Mouse (Mus musculus) hindbrain, embryonic 10.5 days (tissue): ENCODE results near the gene Glycam1. TPM values are rescaled to one million over a fixed set of nuclear protein-coding genes. Genes with fewer than 3 reads are reported as not detected.

Source experiments
- DNase-seq: peaks from one replicate; pipeline ENCODE4 v3.0.0-alpha.2; 2017; ENCODE audit warnings: low spot score
- H3K27ac ChIP-seq: fragments of 300-500 bp; sonication (generic); 2 replicates; pipeline ENCODE4 v1.5.1; 2016; ENCODE audit warnings: mild to moderate bottlenecking, moderate library complexity
- H3K27me3 ChIP-seq: fragments of 300-500 bp; sonication (generic); 2 replicates; pipeline ENCODE4 v1.6.1; 2016; ENCODE audit warnings: mild to moderate bottlenecking; ENCODE audit not compliant: poor library complexity, insufficient read depth, severe bottlenecking
- H3K36me3 ChIP-seq: fragments of 300-500 bp; sonication (generic); 2 replicates; pipeline ENCODE4 v1.6.1; 2016; ENCODE audit warnings: mild to moderate bottlenecking, moderate library complexity
- H3K4me1 ChIP-seq: fragments of 300-500 bp; sonication (generic); replicated peaks from 2 replicates; pipeline ENCODE4 v1.6.1; 2016; ENCODE audit warnings: mild to moderate bottlenecking
- H3K4me3 ChIP-seq: fragments of 300-500 bp; sonication (generic); 2 replicates; pipeline ENCODE4 v1.5.1; 2016; ENCODE audit warnings: mild to moderate bottlenecking, moderate library complexity
- H3K9me3 ChIP-seq: fragments of 300-500 bp; sonication (generic); 2 replicates; pipeline ENCODE4 v1.6.1; 2016; ENCODE audit warnings: mild to moderate bottlenecking, moderate library complexity
- WGBS: fragments of 180-500 bp; shearing (Covaris S2); methylation state at CpG from one replicate; pipeline ENCODE4 v1.1.7; 2016; 5-methylcytosine and 5-hydroxymethylcytosine counted together
- polyA plus RNA-seq: library from polyadenylated mRNA; unstranded; fragments of >200 nt; fragmentation: Nextera tagmentation; extraction: Ambion mirVana; gene quantifications from 2 replicates; pipeline ENCODE4 v1.2.1, GENCODE M21; 2016

Glycam1 gene
- polyA plus RNA-seq, 1 experiment from 2014 or later, result not detected

DNA sequence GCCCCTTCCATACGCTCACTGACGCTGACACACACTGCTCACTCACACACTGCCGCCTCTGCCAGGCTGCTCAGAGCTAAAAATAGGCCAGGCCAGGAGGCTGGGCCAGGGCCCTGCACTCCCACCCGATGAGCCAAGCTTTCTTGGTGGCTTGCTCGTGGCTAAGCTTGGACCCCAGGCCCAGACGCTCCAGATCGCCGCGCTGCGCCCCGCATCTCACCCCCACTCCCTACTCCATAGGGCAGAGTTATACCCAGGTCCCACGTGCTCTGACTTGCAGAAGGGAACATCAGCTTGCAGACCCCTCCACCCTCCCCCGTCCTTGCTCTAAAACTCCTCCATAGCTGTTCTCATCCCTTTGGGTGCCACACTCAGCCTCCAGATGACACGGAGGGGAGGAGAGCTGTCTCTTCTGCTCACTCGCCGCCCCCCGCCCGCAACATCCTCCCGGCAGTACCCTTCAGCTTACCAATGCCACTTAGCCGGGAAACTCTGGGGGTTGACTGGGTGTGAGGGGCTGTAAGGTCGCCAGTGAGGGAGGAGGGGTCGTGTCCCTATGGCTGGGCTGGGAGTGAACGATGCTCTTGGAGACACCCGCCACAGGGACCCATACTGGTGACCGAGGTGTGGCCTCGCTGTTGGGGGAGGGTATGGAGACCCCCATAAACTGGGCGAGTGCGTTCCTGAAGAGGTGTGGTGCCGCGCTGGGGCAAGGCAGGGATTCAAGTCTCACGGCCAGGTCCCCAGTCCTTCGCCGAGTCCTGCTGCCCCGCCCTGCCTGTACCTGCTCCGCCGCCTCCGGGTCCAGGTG is 27.7 kb downstream of the Glycam1 start:
- Histone ChIP-seq H3K27me3 (peaks cover 50% of the 10 kb centered on the region), H3K4me1 (peaks cover 48% of the 10 kb centered on the region), H3K36me3 (0 out of 2 replicates have a peak, but pooled peaks cover 1% of the 10 kb centered on the region), H3K9me3 (no peaks in the 10 kb centered on the region), H3K4me3 (peak overlapping the region; percentile 75), H3K27ac (peak overlapping the region; percentile 88)
- under 1% methylated on average over 37 of the region's 37 CpGs for WGBS
- DNase-seq, result peak; percentile 35

- H3K27me3 ChIP-seq, result peaks cover 50% of the 10 kb centered on the region
- no peak overlapping the region; the same call in 1 of the 2 replicates for H3K27ac ChIP-seq
- H3K9me3 ChIP-seq, result no peaks in the 10 kb centered on the region
- 38% methylated on average over 2 of the region's 2 CpGs for WGBS
- peak overlapping the region; percentile 75 for H3K4me3 ChIP-seq
- peak; percentile 3 for DNase-seq
- peaks cover 7% of the 10 kb centered on the region; the same call in 1 of the 2 replicates for H3K36me3 ChIP-seq
- peaks cover 48% of the 10 kb centered on the region for H3K4me1 ChIP-seq
Observed at GRCm38 (mm10) chr15:103536456-103536855, 28.4 kb downstream of the Glycam1 start.

DNA sequence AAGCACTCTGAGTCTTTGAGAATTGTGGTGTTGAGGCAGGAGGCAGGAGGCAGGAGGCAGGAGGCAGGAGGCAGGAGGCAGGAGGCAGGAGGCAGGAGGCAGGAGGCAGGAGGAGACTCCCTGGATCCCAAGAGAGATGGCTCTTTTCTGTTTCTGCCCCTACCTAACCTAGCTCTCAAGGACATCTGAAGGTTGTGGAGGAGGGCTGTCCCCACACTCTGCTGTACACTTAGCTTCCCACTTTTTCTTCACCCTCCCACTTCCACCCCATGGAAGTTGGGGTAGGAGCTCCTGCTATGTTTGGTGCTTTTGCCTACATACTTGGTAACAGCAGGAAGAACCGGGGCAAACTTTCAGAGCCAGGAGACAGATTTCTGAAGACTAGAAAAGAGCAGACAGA is 29.1 kb downstream of the Glycam1 start:
- Histone ChIP-seq H3K36me3 (peaks cover 7% of the 10 kb centered on the region; the same call in 1 of the 2 replicates), H3K4me3 (no peak overlapping the region), H3K27me3 (peaks cover 49% of the 10 kb centered on the region), H3K27ac (no peak overlapping the region), H3K9me3 (no peaks in the 10 kb centered on the region), H3K4me1 (peaks cover 48% of the 10 kb centered on the region)
- 64% methylated on average over 1 of the region's 1 CpGs for WGBS
- DNase-seq, result peak; percentile 0

DNA sequence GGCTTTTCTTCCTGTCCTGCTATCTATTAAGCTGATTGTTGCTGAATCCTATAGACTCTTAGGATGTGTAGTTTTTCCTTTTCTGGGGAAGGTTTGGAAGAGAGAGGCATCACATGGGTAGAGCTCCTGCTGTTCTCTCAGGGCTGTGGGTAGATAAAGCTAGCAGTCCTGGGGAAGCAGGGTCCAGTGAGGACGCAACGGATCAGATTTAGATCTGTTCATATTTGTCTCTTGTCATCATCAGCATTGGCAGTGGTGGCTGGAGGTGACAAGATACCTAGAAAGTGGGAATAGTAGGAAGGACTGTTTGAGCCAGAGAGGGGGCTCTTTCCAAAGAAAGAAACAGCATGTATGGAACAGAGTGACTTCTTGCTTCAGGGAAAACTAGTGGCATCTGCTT is 29.9 kb downstream of the Glycam1 start:
- DNase-seq, result no peak
- Histone ChIP-seq H3K9me3 (no peaks in the 10 kb centered on the region), H3K36me3 (peaks cover 7% of the 10 kb centered on the region; the same call in 1 of the 2 replicates), H3K4me3 (no peak overlapping the region), H3K27ac (no peak overlapping the region), H3K27me3 (peaks cover 41% of the 10 kb centered on the region), H3K4me1 (peaks cover 55% of the 10 kb centered on the region)
- WGBS, result 62% methylated on average over 2 of the region's 2 CpGs

- Histone ChIP-seq H3K9me3 (no peaks in the 10 kb centered on the region), H3K27ac (no peak overlapping the region), H3K36me3 (peaks cover 14% of the 10 kb centered on the region), H3K4me3 (no peak overlapping the region), H3K27me3 (peaks cover 38% of the 10 kb centered on the region), H3K4me1 (peaks cover 63% of the 10 kb centered on the region)
- DNase-seq, result no peak
- 87% methylated on average over 7 of the region's 7 CpGs for WGBS
Observed at GRCm38 (mm10) chr15:103534054-103534620, 30.7 kb downstream of the Glycam1 start.

DNA sequence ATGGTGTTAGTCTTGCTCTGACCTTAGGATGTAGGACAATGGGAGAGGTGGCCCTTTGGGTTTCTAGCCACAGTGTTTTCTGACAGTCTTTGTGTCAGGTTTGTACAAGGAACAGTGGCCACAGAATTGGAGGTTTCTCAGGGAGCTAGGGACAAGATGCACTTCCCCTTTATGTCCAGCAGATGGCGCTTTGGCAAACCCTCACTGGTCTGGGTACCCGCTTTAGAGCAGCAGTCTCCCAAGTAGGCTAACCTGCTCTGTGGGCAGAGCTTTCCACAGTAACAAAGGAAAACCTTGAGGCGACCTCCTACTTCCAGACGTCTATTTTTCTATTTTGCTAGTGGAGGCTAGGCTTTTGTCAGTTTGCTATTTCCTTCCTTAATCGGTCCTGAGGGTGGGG is 34.5 kb downstream of the Glycam1 start:
- peaks cover 51% of the 10 kb centered on the region for H3K36me3 ChIP-seq
- 5% methylated on average over 5 of the region's 5 CpGs for WGBS
- peaks cover 33% of the 10 kb centered on the region for H3K4me1 ChIP-seq
- peak overlapping the region; percentile 70 for H3K27ac ChIP-seq
- DNase-seq, result peak; percentile 69
- no peaks in the 10 kb centered on the region for H3K9me3 ChIP-seq
- H3K4me3 ChIP-seq, result no peak overlapping the region
- H3K27me3 ChIP-seq, result peaks cover 3% of the 10 kb centered on the region

GRCm38 (mm10) chr15:103523156-103523555 is 41.7 kb downstream of the Glycam1 start:
- Histone ChIP-seq H3K9me3 (no peaks in the 10 kb centered on the region), H3K36me3 (peaks cover 59% of the 10 kb centered on the region), H3K4me3 (no peak overlapping the region)

DNA sequence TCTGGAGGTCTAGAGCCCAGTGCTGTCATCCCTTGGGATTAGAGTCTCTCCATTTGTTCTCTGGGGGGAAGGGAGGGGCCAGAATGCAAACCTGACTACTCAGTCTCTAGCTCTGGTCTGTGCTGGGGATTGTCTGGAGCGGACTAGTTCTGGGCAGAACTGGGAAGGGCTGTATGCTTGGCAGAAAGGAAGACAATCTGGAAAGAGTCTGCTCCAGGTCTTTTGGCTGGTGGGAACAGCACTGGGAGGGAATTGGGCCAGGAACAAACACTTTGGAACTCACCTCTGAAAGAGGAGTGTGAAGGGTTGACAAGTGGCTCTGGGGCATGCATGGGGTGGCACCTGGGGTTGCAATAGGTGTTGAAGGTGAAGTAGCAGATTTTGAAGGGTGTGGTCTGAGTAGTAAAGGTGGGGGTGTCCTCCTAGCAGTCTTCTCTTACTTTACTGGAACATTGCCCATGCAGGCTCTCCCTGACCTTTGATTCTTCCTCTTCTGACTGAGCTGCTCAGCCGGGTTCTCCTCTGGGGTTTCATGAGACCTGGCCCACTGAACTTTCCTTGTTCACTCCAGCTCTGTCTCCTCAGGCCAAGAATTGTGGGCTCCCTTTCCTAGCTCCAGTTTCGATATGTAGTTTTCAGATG is 42.3 kb downstream of the Glycam1 start:
- no peak overlapping the region for H3K4me3 ChIP-seq
- no peaks in the 10 kb centered on the region for H3K9me3 ChIP-seq
- H3K4me1 ChIP-seq, result peaks cover 54% of the 10 kb centered on the region
- peaks cover 53% of the 10 kb centered on the region for H3K36me3 ChIP-seq
- 75% methylated on average over 3 of the region's 3 CpGs for WGBS
- no peaks in the 10 kb centered on the region for H3K27me3 ChIP-seq
- DNase-seq, result no peak
- H3K27ac ChIP-seq, result peak overlapping the region; percentile 88

More at GRCm38 (mm10) chr15:103523156-103523555, 41.7 kb downstream of the Glycam1 start:
- 34% methylated on average over 3 of the region's 3 CpGs for WGBS
- DNase-seq, result peak; percentile 20
- Histone ChIP-seq H3K4me1 (peaks cover 48% of the 10 kb centered on the region), H3K27me3 (no peaks in the 10 kb centered on the region), H3K27ac (peak overlapping the region; percentile 88)

DNA sequence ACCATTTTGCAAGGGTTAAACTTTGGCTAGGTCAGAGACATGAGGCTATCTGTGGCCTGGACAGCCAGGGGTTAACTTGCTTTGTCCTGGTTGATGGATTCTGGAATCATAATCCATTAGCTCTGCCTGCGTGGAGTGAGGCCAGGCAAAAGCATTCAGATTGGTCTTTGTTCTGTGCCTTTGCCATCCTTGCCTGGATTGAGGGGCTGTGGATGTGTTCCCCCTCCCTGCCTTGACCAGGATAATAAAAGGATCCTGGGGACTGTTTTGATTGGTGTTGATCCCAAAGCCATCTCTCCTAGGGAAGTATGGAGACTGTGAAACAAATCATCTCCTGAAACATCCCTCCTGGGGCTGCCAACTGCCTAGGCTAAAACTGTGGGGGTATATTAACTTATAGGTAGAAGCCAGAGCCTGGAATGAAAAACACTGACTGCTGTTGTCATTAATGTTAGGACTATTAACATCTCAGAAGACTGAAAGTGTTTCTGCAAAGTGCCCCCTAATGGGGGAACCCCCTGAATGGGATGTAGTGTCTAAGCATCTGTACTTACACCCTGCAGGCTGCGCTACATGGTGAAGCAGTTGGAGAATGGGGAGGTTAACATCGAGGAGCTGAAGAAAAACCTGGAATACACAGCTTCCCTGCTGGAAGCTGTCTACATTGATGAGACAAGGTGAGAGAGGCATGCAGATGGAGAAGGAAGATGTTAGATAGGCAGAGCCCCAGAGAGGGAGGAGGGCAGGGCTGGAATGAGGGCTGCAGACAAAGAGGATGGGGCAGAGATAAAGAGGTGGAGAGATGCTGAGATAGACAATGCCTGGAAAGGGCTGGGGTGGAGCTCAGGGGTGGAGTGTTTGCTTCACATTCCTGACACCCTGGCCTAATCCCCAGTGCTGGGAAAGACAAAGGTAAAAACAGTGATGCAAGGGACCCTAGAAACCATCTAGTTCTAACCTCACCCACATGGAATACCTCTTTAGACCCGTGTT is 45.2 kb downstream of the Glycam1 start:
- Histone ChIP-seq H3K36me3 (peaks cover 25% of the 10 kb centered on the region), H3K4me3 (peak overlapping the region; percentile 35), H3K4me1 (peaks cover 82% of the 10 kb centered on the region), H3K27ac (peak overlapping the region; percentile 88), H3K27me3 (0 out of 2 replicates have a peak, but pooled peaks cover 5% of the 10 kb centered on the region), H3K9me3 (no peaks in the 10 kb centered on the region)
- WGBS, result 11% methylated on average over 4 of the region's 4 CpGs
- DNase-seq, result peak; percentile 80

DNA sequence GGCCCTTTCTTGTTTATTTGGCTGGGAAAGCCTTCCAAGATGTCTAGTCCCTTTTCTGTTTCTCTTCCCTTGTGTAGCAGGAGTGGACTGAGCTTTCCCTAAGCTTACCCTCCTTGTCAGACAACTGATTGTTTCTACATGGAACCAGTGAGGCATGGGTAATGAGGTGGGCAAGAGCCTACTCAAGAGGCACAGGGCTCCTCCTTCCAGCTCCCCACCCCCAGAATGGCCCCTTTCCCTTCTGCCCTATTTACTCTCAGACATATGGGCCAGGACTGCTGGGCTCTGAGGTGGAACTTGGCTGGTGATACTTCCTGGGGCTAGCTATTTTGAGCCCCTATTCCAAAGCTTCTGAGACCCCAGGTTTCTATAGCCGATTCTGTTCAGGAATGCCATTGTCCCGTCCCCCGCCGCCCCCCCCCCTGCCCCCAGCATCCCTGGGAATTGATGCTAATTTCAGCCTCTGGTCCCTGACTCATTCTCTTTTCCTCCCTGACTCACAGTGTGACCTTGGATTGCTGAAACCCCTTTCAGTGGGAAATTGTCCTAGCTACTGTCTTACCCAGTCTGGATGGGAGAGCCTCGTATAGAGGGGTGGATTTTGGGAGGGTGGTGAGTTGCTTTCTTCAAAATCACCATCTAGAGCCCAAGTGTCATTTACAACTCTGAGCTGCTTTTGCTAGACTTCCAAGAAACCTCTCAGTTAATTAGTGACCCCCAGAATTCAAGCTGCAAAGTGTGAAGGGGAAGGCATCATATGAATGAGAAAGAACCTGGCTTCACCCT is 46.1 kb downstream of the Glycam1 start:
- Histone ChIP-seq H3K9me3 (no peaks in the 10 kb centered on the region), H3K4me1 (peaks cover 90% of the 10 kb centered on the region), H3K27ac (peak overlapping the region; percentile 88), H3K27me3 (0 out of 2 replicates have a peak, but pooled peaks cover 5% of the 10 kb centered on the region), H3K36me3 (peaks cover 16% of the 10 kb centered on the region), H3K4me3 (peak overlapping the region; percentile 35)
- WGBS, result 8% methylated on average over 5 of the region's 5 CpGs
- DNase-seq, result peak; percentile 75

GRCm38 (mm10) chr15:103514914-103515313 is 50.0 kb downstream of the Glycam1 start:
- peak overlapping the region; percentile 47 for H3K4me3 ChIP-seq
- DNase-seq, result no peak
- H3K9me3 ChIP-seq, result no peaks in the 10 kb centered on the region
- peaks cover 66% of the 10 kb centered on the region for H3K4me1 ChIP-seq
- peaks cover 5% of the 10 kb centered on the region; the same call in 1 of the 2 replicates for H3K27me3 ChIP-seq
- no peaks in the 10 kb centered on the region for H3K36me3 ChIP-seq
- WGBS, result 41% methylated on average over 3 of the region's 3 CpGs
- H3K27ac ChIP-seq, result peak overlapping the region; percentile 88
